Mouse (Mus musculus) heart, postnatal 0 days (tissue): ENCODE measurements at regions not wholly inside any gene's neighbourhood (a gene's known extent, or its start where the extent isn't known, plus 50 kb on each side); places are given as distances from the start of the nearest gene placed in this dataset.

ENCODE experiments used
- ATAC-seq: fragments of 200-750 bp; cut with Nextera tagmentation; 2 replicates; pipeline ENCODE4 v1.8.0; 2017; ENCODE audit warnings: low read depth, moderate number of reproducible peaks, moderate library complexity; ENCODE audit not compliant: insufficient read depth
- DNase-seq: peaks from one replicate; pipeline ENCODE4 v3.0.0-alpha.2; 2016; ENCODE audit warnings: low spot score
- H3K27ac ChIP-seq: fragments of 300-500 bp; sonication (generic); 2 replicates; pipeline ENCODE4 v1.5.1; 2014; ENCODE audit warnings: low read depth, mild to moderate bottlenecking
- H3K27me3 ChIP-seq: fragments of 300-500 bp; sonication (generic); 2 replicates; pipeline ENCODE4 v1.6.1; 2014; ENCODE audit warnings: low read length, mixed read lengths; ENCODE audit not compliant: control insufficient read depth, insufficient read depth
- H3K36me3 ChIP-seq: fragments of 300-500 bp; sonication (generic); replicated peaks from 2 replicates; pipeline ENCODE4 v1.6.1; 2014; ENCODE audit warnings: low read length, mixed read lengths; ENCODE audit not compliant: control insufficient read depth, insufficient read depth
- H3K4me1 ChIP-seq: fragments of 300-500 bp; sonication (generic); 2 replicates; pipeline ENCODE4 v1.6.1; 2014; ENCODE audit warnings: antibody characterized with exemption; ENCODE audit not compliant: control insufficient read depth, insufficient read depth
- H3K4me2 ChIP-seq: fragments of 300-500 bp; sonication (generic); 2 replicates; pipeline ENCODE4 v1.6.1; 2014; ENCODE audit warnings: low read depth, mild to moderate bottlenecking, low read length, moderate library complexity
- H3K4me3 ChIP-seq: fragments of 300-500 bp; sonication (generic); 2 replicates; pipeline ENCODE4 v1.5.1; 2014; ENCODE audit warnings: low read depth, low read length
- H3K9ac ChIP-seq: fragments of 300-500 bp; sonication (generic); replicated peaks from 2 replicates; pipeline ENCODE4 v1.6.1; 2014; ENCODE audit warnings: low read depth, low read length, mixed read lengths
- H3K9me3 ChIP-seq: fragments of 300-500 bp; sonication (generic); replicated peaks from 2 replicates; pipeline ENCODE4 v1.6.1; 2016; ENCODE audit warnings: low read length; ENCODE audit not compliant: control insufficient read depth
- CTCF ChIP-seq: IDR thresholded peaks from 2 replicates; pipeline ENCODE4 v1.5.1; 2016; ENCODE audit warnings: antibody characterized with exemption, control low read depth, low read depth
- EP300 ChIP-seq: IDR thresholded peaks from 2 replicates; pipeline ENCODE4 v1.6.1; 2016; ENCODE audit warnings: antibody characterized with exemption, low read depth
- WGBS: fragments of 180-500 bp; shearing (Covaris S2); extraction: QIAGEN DNeasy Blood & Tissue Kit; methylation state at CpG from one replicate; pipeline ENCODE4 v1.1.7; 2014; 5-methylcytosine and 5-hydroxymethylcytosine counted together

DNA sequence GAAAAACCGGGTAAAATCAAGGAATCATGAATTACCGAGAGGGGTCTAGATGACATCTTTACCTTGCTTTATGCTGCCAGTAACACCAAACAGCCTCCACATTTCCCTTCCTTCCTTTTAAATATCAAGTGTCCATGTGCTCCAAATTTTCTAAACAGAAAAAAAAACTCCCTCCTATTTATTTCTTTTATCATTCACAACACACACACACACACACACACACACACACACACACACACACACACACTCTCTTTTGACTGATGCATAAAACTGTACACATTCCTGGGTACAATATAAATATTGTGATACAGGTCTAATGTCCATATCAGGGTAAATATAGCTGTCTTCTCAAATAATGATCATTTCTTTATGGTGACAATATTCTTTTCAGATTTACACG is 51.3 kb upstream of the Tom1l1 start:
- no peak for DNase-seq
- 84% methylated on average over 3 of the region's 3 CpGs for WGBS
- H3K4me1 ChIP-seq, result no peaks in the 10 kb centered on the region

DNA sequence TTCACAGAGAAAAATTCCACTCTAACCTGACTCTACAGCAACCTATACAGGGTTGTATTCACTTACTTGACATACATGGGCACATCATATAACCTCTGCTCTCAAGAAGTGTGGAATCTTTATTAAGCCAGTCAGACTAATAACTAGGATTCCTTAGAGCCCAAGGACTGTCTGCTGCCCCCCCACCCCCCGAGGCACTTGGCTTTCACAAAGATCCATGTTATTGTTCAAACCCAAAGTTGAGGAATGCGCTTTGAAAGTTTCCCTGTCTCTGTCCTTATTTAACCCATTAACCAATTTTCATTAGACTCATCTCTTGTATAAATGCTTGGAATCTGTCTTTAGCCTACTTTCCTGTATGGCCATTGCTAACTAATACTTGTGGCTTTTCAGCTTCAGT is 50.6 kb upstream of the Tom1l1 start:
- Histone ChIP-seq H3K27me3 (no peaks in the 10 kb centered on the region), H3K4me1 (no peaks in the 10 kb centered on the region), H3K9ac (no peak overlapping the region), H3K9me3 (no peaks in the 10 kb centered on the region), H3K4me3 (no peak overlapping the region), H3K27ac (no peak overlapping the region), H3K36me3 (no peaks in the 10 kb centered on the region), H3K4me2 (no peak overlapping the region)
- ATAC-seq (no peak), DNase-seq (no peak)
- WGBS, result 74% methylated on average over 2 of the region's 2 CpGs
- TF ChIP-seq EP300 (no peak), CTCF (no peak)

More for the DNA sequence above, 51.3 kb upstream of the Tom1l1 start:
- H3K4me3 ChIP-seq, result no peak overlapping the region
- H3K4me2 ChIP-seq, result no peak overlapping the region
- no peak overlapping the region for H3K9ac ChIP-seq
- H3K27ac ChIP-seq, result no peak overlapping the region
- H3K9me3 ChIP-seq, result no peaks in the 10 kb centered on the region
- no peak for ATAC-seq
- H3K27me3 ChIP-seq, result no peaks in the 10 kb centered on the region
- no peaks in the 10 kb centered on the region for H3K36me3 ChIP-seq
- no peak for TF ChIP-seq CTCF
- no peak for TF ChIP-seq EP300
